Mouse (Mus musculus): ENCODE measurements around the gene Olfr1324. TPM values are rescaled to one million over a fixed set of nuclear protein-coding genes. Genes with fewer than 3 reads are reported as not detected.
"Not testable (repeated sequence)": the region's sequence is repeated elsewhere in the genome, so short reads cannot be mapped to it uniquely, and the experiment has no call there.

Gene Olfr1324
- polyA plus RNA-seq, 1 experiment from 2014 or later: not detected

- 68% methylated on average over 3 of the region's 4 CpGs for WGBS
- H3K4me3 ChIP-seq (ENCODE audit: low read length); ATAC-seq (replicated peaks; ENCODE audit: extremely low read depth, insufficient read depth, low FRiP score); H3K9ac ChIP-seq (ENCODE audit: low read length); H3K36me3 ChIP-seq (ENCODE audit: control insufficient read depth, insufficient read depth); H3K27ac ChIP-seq (ENCODE audit: low read length); H3K27me3 ChIP-seq (ENCODE audit: control insufficient read depth, insufficient read depth, low read length); H3K9me3 ChIP-seq (replicated peaks; ENCODE audit: control insufficient read depth, low read length); H3K4me2 ChIP-seq (ENCODE audit: low read depth, low read length); H3K4me1 ChIP-seq (ENCODE audit: control insufficient read depth, insufficient read depth, low read length): not testable (repeated sequence)
Observed at GRCm38 (mm10) chrX:50390616-50391015, 37.7 kb downstream of the Olfr1324 start.

DNA sequence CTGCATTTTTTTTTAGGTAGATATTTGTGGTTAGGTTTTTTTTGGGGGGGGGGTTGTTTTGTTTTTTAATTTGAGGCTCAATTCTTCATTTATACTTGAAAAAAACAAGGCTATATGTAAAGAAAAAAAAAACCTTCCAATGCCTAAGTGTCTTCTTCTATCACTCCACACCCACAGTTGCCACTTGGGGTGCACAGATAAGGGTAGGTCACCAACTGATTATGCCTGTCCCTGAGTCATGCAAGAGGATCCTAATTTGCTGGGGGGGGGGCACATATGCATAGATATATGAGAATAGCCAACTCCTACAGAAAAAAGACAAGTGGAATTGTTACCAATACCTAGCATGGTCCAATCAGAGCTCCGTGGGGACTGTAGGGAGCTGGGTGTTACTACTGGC, 53.3 kb downstream of the Olfr1324 start:
- Histone ChIP-seq H3K4me1 (ENCODE audit: control insufficient read depth, insufficient read depth, low read length) (no peaks in the 10 kb centered on the region), H3K4me2 (ENCODE audit: low read depth, low read length) (no peak overlapping the region), H3K27me3 (ENCODE audit: control insufficient read depth, insufficient read depth, low read length) (no peaks in the 10 kb centered on the region), H3K36me3 (ENCODE audit: control insufficient read depth, insufficient read depth) (no peaks in the 10 kb centered on the region), H3K4me3 (ENCODE audit: low read length) (no peak overlapping the region), H3K9ac (ENCODE audit: low read length) (no peak overlapping the region), H3K9me3 (replicated peaks; ENCODE audit: control insufficient read depth, low read length) (peaks cover 6% of the 10 kb centered on the region), H3K27ac (ENCODE audit: low read length) (no peak overlapping the region)
- no peak for ATAC-seq (replicated peaks; ENCODE audit: extremely low read depth, insufficient read depth, low FRiP score)
- 75% methylated on average over 1 of the region's 1 CpGs for WGBS
